Mouse (Mus musculus) testis, adult 2 months (tissue): ENCODE measurements around the gene Txnrd1. TPM values are rescaled to one million over a fixed set of nuclear protein-coding genes. Genes with fewer than 3 reads are reported as not detected.

Experiments
- H3K27ac ChIP-seq: fragments of 200-500 bp; 2 replicates; pipeline ENCODE4 v1.5.1; 2012; ENCODE audit warnings: low read depth, low read length; ENCODE audit not compliant: control insufficient read depth, insufficient read depth
- H3K27me3 ChIP-seq: fragments of 200-500 bp; 2 replicates; pipeline ENCODE4 v1.6.1; 2012; ENCODE audit warnings: mild to moderate bottlenecking, low read length, moderate library complexity; ENCODE audit not compliant: control insufficient read depth, insufficient read depth
- H3K36me3 ChIP-seq: fragments of 200-500 bp; 2 replicates; pipeline ENCODE4 v1.6.1; 2012; ENCODE audit warnings: mild to moderate bottlenecking, low read length; ENCODE audit not compliant: control insufficient read depth, insufficient read depth
- H3K4me1 ChIP-seq: fragments of 200-500 bp; 2 replicates; pipeline ENCODE4 v1.6.1; 2012; ENCODE audit warnings: low read length; ENCODE audit not compliant: control insufficient read depth, insufficient read depth
- H3K4me3 ChIP-seq: fragments of 200-500 bp; 2 replicates; pipeline ENCODE4 v1.5.1; 2012; ENCODE audit warnings: low read depth, mild to moderate bottlenecking, low read length, moderate library complexity, mixed read lengths; ENCODE audit not compliant: control insufficient read depth
- CTCF ChIP-seq: fragments of 200-500 bp; IDR thresholded peaks from 2 replicates; pipeline ENCODE4 v1.5.1; 2012; ENCODE audit warnings: low read depth, mild to moderate bottlenecking, inconsistent platforms, low read length, moderate library complexity; ENCODE audit not compliant: control insufficient read depth, insufficient read depth, insufficient replicate concordance
- POLR2A ChIP-seq: fragments of 200-500 bp; IDR thresholded peaks from 2 replicates; pipeline ENCODE4 v1.6.1; 2012; ENCODE audit warnings: low read depth, mild to moderate bottlenecking, inconsistent platforms, low read length, moderate library complexity; ENCODE audit not compliant: control insufficient read depth
- polyA plus RNA-seq: library from polyadenylated mRNA; depleted of rRNA; stranded (reverse); fragments of >200 nt; gene quantifications from 2 replicates; pipeline ENCODE4 v1.2.3, GENCODE M21; 2012

Gene Txnrd1
- polyA plus RNA-seq, 1 experiment: 13.2 TPM

DNA sequence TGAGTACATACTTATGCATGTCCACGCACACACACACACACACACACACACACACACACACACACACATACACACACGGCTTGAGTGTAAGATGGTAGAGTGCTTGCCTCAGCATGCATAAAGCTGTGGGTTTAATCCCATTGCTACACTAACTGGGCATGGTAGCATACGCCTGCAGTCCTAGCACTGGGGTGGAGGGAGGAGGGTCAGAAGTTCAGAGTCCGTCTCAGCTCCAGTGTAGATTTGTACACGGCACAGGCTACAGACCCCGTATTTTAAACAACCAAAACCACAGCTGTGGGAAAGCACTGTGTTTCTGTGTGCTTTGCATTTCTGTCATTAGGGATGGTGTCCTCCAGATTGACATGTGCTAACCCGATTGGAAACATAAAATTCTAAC is 57.7 kb downstream of the Txnrd1 start:
- no peak overlapping the region for H3K4me3 ChIP-seq

DNA sequence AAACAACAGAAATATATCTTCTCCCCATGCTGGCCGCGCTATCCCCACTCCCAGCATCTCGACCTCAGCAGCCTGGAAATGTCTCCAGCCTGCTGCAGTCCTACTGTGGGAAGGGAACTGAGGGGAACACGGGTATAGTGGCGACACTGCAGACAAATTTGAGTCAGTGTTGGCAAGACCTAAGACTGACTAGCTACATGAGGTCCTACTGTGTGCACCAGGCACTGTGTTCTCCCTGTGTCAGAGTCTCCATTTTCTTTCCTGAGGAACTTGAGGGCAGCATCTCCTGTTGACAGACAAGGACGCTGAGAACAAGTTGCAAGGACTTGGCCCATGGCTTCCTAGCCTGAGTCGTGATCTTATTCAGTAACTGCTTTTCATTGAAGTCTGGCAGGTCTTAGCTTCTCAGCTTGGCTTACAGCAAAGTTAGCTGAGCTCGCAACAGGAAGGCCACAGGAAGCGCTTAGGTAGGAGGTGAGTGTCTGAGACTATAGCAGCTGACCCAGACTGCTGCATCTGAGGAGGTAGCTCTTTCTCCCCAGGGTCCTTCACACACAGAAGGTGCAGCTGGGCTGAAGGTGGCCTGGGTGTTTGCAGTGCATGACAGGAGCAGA is 58.8 kb downstream of the Txnrd1 start:
- no peak overlapping the region for H3K27ac ChIP-seq
- H3K4me3 ChIP-seq: no peak overlapping the region
- H3K4me1 ChIP-seq: no peaks in the 10 kb centered on the region
- no peaks in the 10 kb centered on the region for H3K27me3 ChIP-seq
- peaks cover 3% of the 10 kb centered on the region; the same call in 1 of the 2 replicates for H3K36me3 ChIP-seq
- no peak for TF ChIP-seq POLR2A
- no peak for TF ChIP-seq CTCF

More for the DNA sequence above, 57.7 kb downstream of the Txnrd1 start:
- Histone ChIP-seq H3K27ac (no peak overlapping the region), H3K36me3 (peaks cover 8% of the 10 kb centered on the region), H3K4me1 (no peaks in the 10 kb centered on the region), H3K27me3 (no peaks in the 10 kb centered on the region)
- TF ChIP-seq POLR2A: no peak
- TF ChIP-seq CTCF: no peak

DNA sequence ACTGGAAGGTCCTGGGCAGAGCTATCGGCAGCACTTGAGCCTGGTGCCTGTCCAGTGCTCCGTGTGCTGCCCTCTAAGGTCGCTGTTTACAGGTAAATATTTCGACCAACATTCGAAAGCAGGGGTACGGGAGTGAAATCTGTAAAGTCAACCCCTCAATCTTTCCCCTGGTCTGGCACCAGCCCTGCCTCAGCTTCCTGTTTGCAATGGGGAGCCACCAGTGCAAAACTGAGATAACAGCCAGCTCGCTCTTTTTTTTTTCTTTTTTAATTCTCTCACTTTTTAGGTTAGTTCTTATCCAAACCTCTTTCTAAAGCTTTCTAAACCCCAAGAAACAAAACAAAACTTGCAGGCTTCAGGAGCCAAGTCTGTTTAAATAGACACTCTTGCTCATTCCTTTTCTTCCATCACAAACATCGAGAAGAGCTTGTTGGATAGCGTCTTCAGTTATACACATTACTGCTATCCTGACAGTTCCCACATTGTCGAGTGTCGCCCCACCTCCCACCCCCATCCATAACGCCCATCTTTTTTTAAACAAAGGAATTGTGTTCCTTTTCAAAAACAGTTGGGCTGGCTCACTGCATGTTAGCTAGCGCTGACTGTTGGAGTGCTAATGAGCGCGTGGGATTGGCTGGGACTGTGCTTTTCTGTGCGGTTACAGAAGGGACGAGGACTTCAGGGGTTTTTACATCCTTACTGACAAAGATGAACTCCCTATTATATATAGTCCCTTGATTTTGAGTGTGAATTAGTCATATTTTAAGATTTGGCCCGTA is 60.3 kb downstream of the Txnrd1 start:
- H3K4me1 ChIP-seq: no peaks in the 10 kb centered on the region
- TF ChIP-seq POLR2A: no peak
- no peak for TF ChIP-seq CTCF
- H3K27me3 ChIP-seq: no peaks in the 10 kb centered on the region
- H3K36me3 ChIP-seq: 0 out of 2 replicates have a peak, but pooled peaks cover 3% of the 10 kb centered on the region
- no peak overlapping the region for H3K27ac ChIP-seq
- H3K4me3 ChIP-seq: no peak overlapping the region

- no peak for TF ChIP-seq POLR2A
- no peak for TF ChIP-seq CTCF
- H3K36me3 ChIP-seq: no peaks in the 10 kb centered on the region
- peaks cover 10% of the 10 kb centered on the region for H3K4me1 ChIP-seq
Observed at GRCm38 (mm10) chr10:82897936-82898335, 64.2 kb downstream of the Txnrd1 start.

DNA sequence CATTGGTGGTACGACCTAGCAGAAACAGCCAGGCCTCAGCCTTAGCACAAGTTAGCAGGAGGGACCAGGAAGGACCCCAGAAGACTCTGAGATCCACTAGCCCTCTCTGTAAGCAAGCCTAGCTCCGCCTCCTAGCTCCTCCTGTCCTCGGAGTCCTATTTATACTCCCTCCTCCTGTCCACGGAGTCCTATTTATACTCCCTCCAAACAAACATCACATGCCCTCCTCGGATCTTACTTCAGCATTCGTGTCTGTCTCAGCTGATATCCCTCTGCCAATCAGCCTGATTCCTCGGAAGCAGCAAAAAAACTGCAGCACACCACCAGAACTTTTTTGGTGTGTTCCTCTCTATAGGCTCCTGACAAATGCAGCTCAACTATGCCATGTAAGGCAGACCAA is 65.1 kb downstream of the Txnrd1 start:
- no peaks in the 10 kb centered on the region for H3K36me3 ChIP-seq

More at GRCm38 (mm10) chr10:82897936-82898335, 64.2 kb downstream of the Txnrd1 start:
- Histone ChIP-seq H3K27ac (no peak overlapping the region), H3K27me3 (no peaks in the 10 kb centered on the region), H3K4me3 (no peak overlapping the region)

DNA sequence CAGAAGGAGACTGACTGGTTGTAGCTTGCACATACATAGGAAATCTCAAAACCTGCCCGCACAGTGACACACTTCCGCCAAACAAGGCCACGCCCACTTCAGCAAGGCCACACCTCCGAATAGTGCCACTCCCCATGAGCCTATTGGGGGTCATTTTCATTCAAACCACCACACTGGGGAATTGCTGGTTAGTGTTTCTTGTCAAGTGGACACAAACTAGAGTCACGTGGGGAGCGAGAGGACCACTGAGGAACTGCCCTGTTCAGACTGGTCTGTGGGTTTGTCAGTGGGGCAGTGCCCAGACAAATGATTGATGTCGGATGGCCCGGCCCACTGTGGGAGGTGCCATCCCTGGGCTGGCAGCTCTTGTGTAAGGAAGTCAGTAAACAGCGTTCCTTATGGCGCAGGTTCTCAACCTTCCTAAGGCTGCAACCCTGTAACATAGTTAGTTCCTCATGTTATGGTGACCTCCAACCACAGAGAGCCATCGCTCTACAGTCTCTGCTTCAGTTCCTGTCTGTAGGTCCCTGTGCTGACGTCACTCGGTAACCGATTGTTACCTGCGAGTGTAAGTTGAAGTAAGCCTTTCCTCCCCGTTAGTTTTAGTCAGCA is 66.2 kb downstream of the Txnrd1 start:
- Histone ChIP-seq H3K4me3 (peak overlapping the region; percentile 71), H3K27ac (peak overlapping the region; percentile 34; the same call in 1 of the 2 replicates), H3K27me3 (no peaks in the 10 kb centered on the region)

More for the DNA sequence above, 65.1 kb downstream of the Txnrd1 start:
- Histone ChIP-seq H3K4me1 (peaks cover 10% of the 10 kb centered on the region), H3K27ac (no peak overlapping the region), H3K4me3 (no peak overlapping the region), H3K27me3 (no peaks in the 10 kb centered on the region)
- no peak for TF ChIP-seq POLR2A
- TF ChIP-seq CTCF: no peak

DNA sequence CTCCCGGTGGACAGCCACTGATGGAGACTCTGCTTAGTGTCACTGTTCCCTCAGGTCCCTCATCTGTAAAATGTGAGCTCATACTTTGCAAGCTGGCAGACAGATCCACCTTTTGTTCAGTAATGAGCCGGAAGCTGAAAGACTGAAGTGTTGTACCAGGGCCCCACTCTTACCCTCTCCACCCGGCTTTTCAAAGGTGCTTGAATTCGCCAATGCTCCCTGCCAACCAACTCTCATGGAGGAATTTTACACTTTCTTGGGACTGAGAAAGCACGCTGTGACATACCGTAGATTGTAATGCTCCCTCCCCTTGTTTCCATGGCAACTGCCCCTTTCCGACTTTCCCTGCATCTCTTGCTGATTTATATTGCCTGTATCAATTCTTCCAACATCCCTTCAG is 66.8 kb downstream of the Txnrd1 start:
- peaks cover 10% of the 10 kb centered on the region for H3K4me1 ChIP-seq
- no peaks in the 10 kb centered on the region for H3K27me3 ChIP-seq
- TF ChIP-seq POLR2A (no peak), CTCF (no peak)
- peak overlapping the region; percentile 71 for H3K4me3 ChIP-seq
- H3K27ac ChIP-seq: peak overlapping the region; percentile 26; the same call in 1 of the 2 replicates
- H3K36me3 ChIP-seq: no peaks in the 10 kb centered on the region

More for the DNA sequence above, 66.2 kb downstream of the Txnrd1 start:
- peak; percentile 18; the same call in 1 of the 2 replicates for TF ChIP-seq POLR2A
- no peak for TF ChIP-seq CTCF
- Histone ChIP-seq H3K36me3 (no peaks in the 10 kb centered on the region), H3K4me1 (peaks cover 10% of the 10 kb centered on the region)
